Mouse (Mus musculus): ENCODE measurements around the gene Cnot3. TPM values are rescaled to one million over a fixed set of nuclear protein-coding genes. Genes with fewer than 3 reads are reported as not detected.
"Not testable (repeated sequence)": the region's sequence is repeated elsewhere in the genome, so short reads cannot be mapped to it uniquely, and the experiment has no call there.

Gene Cnot3
- polyA plus RNA-seq, 1 experiment from 2014 or later: 30.0 TPM

GRCm38 (mm10) chr7:3703879-3704441 is 58.9 kb downstream of the Cnot3 start, which contains the start of gene Rps9:
Gene Rps9 (plus strand): TSS chr7:3703993.
- peaks cover 16% of the 10 kb centered on the region for H3K4me1 ChIP-seq (ENCODE audit: control insufficient read depth, insufficient read depth, low read depth, low read length)
- H3K27me3 ChIP-seq (replicated peaks; ENCODE audit: control insufficient read depth, insufficient read depth, low read length): no peaks in the 10 kb centered on the region
- peak within 1 kb of the TSS; percentile 89 for H3K4me2 ChIP-seq (ENCODE audit: low read length)
- ATAC-seq: peak; percentile 95
- peak within 1 kb of the TSS; percentile 80 for H3K9ac ChIP-seq (ENCODE audit: low read depth, low read length)
- H3K27ac ChIP-seq (ENCODE audit: low read depth, low read length): peak within 1 kb of the TSS; percentile 86
- H3K4me3 ChIP-seq (ENCODE audit: low read length): peak within 1 kb of the TSS; percentile 79
- H3K36me3 ChIP-seq (ENCODE audit: control insufficient read depth, insufficient read depth, low read length): peaks cover 22% of the 10 kb centered on the region
- no peaks in the 10 kb centered on the region for H3K9me3 ChIP-seq (ENCODE audit: control insufficient read depth, low read length)
- whole genome bisulfite sequencing: 2% methylated on average over 42 of the region's 42 CpGs

- Histone ChIP-seq H3K4me3 (ENCODE audit: low read length) (peak overlapping the region; percentile 79), H3K4me2 (ENCODE audit: low read length) (peak overlapping the region; percentile 89), H3K4me1 (ENCODE audit: control insufficient read depth, insufficient read depth, low read depth, low read length) (peaks cover 16% of the 10 kb centered on the region), H3K9ac (ENCODE audit: low read depth, low read length) (peak overlapping the region; percentile 80), H3K27me3 (replicated peaks; ENCODE audit: control insufficient read depth, insufficient read depth, low read length) (no peaks in the 10 kb centered on the region), H3K9me3 (ENCODE audit: control insufficient read depth, low read length) (no peaks in the 10 kb centered on the region), H3K36me3 (ENCODE audit: control insufficient read depth, insufficient read depth, low read length) (peaks cover 16% of the 10 kb centered on the region), H3K27ac (ENCODE audit: low read depth, low read length) (peak overlapping the region; percentile 86)
- ATAC-seq: peak; percentile 60
- WGBS: under 1% methylated on average over 20 of the region's 20 CpGs
Measured at GRCm38 (mm10) chr7:3704475-3704874, 59.4 kb downstream of the Cnot3 start.

- not testable (repeated sequence) for H3K27ac ChIP-seq (ENCODE audit: low read depth, low read length)
Measured at GRCm38 (mm10) chr7:3705461-3705860, 60.4 kb downstream of the Cnot3 start.

GRCm38 (mm10) chr7:3705911-3706310 is 60.8 kb downstream of the Cnot3 start:
- Histone ChIP-seq H3K4me3 (ENCODE audit: low read length) (peak overlapping the region; percentile 79), H3K27ac (ENCODE audit: low read depth, low read length) (no peak overlapping the region), H3K9ac (ENCODE audit: low read depth, low read length) (peak overlapping the region; percentile 80), H3K36me3 (ENCODE audit: control insufficient read depth, insufficient read depth, low read length) (peaks cover 11% of the 10 kb centered on the region), H3K9me3 (ENCODE audit: control insufficient read depth, low read length) (no peaks in the 10 kb centered on the region), H3K27me3 (replicated peaks; ENCODE audit: control insufficient read depth, insufficient read depth, low read length) (no peaks in the 10 kb centered on the region), H3K4me1 (ENCODE audit: control insufficient read depth, insufficient read depth, low read depth, low read length) (peaks cover 16% of the 10 kb centered on the region), H3K4me2 (ENCODE audit: low read length) (peak overlapping the region; percentile 89)
- 33% methylated on average over 6 of the region's 6 CpGs for WGBS
- ATAC-seq: no peak

More at GRCm38 (mm10) chr7:3705461-3705860, 60.4 kb downstream of the Cnot3 start:
- H3K9me3 ChIP-seq (ENCODE audit: control insufficient read depth, low read length); ATAC-seq; H3K27me3 ChIP-seq (replicated peaks; ENCODE audit: control insufficient read depth, insufficient read depth, low read length): not testable (repeated sequence)
- peak overlapping the region; percentile 79 for H3K4me3 ChIP-seq (ENCODE audit: low read length)
- peaks cover 11% of the 10 kb centered on the region for H3K36me3 ChIP-seq (ENCODE audit: control insufficient read depth, insufficient read depth, low read length)
- 7% methylated on average over 7 of the region's 7 CpGs for WGBS
- peak overlapping the region; percentile 80 for H3K9ac ChIP-seq (ENCODE audit: low read depth, low read length)
- peaks cover 16% of the 10 kb centered on the region for H3K4me1 ChIP-seq (ENCODE audit: control insufficient read depth, insufficient read depth, low read depth, low read length)
- H3K4me2 ChIP-seq (ENCODE audit: low read length): peak overlapping the region; percentile 89

- Histone ChIP-seq H3K4me1 (ENCODE audit: control insufficient read depth, insufficient read depth, low read depth, low read length) (peaks cover 16% of the 10 kb centered on the region), H3K9ac (ENCODE audit: low read depth, low read length) (peak overlapping the region; percentile 80; the same call in 1 of the 2 replicates), H3K4me3 (ENCODE audit: low read length) (no peak overlapping the region; the same call in 1 of the 2 replicates), H3K36me3 (ENCODE audit: control insufficient read depth, insufficient read depth, low read length) (peaks cover 11% of the 10 kb centered on the region), H3K27ac (ENCODE audit: low read depth, low read length) (no peak overlapping the region), H3K27me3 (replicated peaks; ENCODE audit: control insufficient read depth, insufficient read depth, low read length) (no peaks in the 10 kb centered on the region), H3K4me2 (ENCODE audit: low read length) (peak overlapping the region; percentile 89), H3K9me3 (ENCODE audit: control insufficient read depth, low read length) (no peaks in the 10 kb centered on the region)
- WGBS: 57% methylated on average over 11 of the region's 11 CpGs
- ATAC-seq: no peak
Measured at GRCm38 (mm10) chr7:3706343-3706934, 61.4 kb downstream of the Cnot3 start.

GRCm38 (mm10) chr7:3707027-3707426 is 62.0 kb downstream of the Cnot3 start:
- Histone ChIP-seq H3K4me1 (ENCODE audit: control insufficient read depth, insufficient read depth, low read depth, low read length) (peaks cover 16% of the 10 kb centered on the region), H3K4me2 (ENCODE audit: low read length) (no peak overlapping the region), H3K27me3 (replicated peaks; ENCODE audit: control insufficient read depth, insufficient read depth, low read length) (no peaks in the 10 kb centered on the region), H3K9ac (ENCODE audit: low read depth, low read length) (no peak overlapping the region), H3K9me3 (ENCODE audit: control insufficient read depth, low read length) (no peaks in the 10 kb centered on the region), H3K27ac (ENCODE audit: low read depth, low read length) (no peak overlapping the region), H3K4me3 (ENCODE audit: low read length) (no peak overlapping the region), H3K36me3 (ENCODE audit: control insufficient read depth, insufficient read depth, low read length) (peaks cover 11% of the 10 kb centered on the region)
- no peak for ATAC-seq
- WGBS: 64% methylated on average over 4 of the region's 4 CpGs

- Histone ChIP-seq H3K4me3 (ENCODE audit: low read length) (no peak overlapping the region), H3K27me3 (replicated peaks; ENCODE audit: control insufficient read depth, insufficient read depth, low read length) (no peaks in the 10 kb centered on the region), H3K9me3 (ENCODE audit: control insufficient read depth, low read length) (no peaks in the 10 kb centered on the region), H3K4me2 (ENCODE audit: low read length) (no peak overlapping the region), H3K4me1 (ENCODE audit: control insufficient read depth, insufficient read depth, low read depth, low read length) (peaks cover 16% of the 10 kb centered on the region), H3K36me3 (ENCODE audit: control insufficient read depth, insufficient read depth, low read length) (peaks cover 11% of the 10 kb centered on the region), H3K9ac (ENCODE audit: low read depth, low read length) (no peak overlapping the region), H3K27ac (ENCODE audit: low read depth, low read length) (no peak overlapping the region)
- no peak for ATAC-seq
- WGBS: 27% methylated on average over 7 of the region's 7 CpGs
Measured at GRCm38 (mm10) chr7:3707568-3708413, 62.7 kb downstream of the Cnot3 start.

- not testable (repeated sequence) for H3K4me2 ChIP-seq (ENCODE audit: low read length); H3K9me3 ChIP-seq (ENCODE audit: control insufficient read depth, low read length); H3K27me3 ChIP-seq (replicated peaks; ENCODE audit: control insufficient read depth, insufficient read depth, low read length); H3K4me3 ChIP-seq (ENCODE audit: low read length); H3K27ac ChIP-seq (ENCODE audit: low read depth, low read length); H3K9ac ChIP-seq (ENCODE audit: low read depth, low read length); ATAC-seq
- H3K4me1 ChIP-seq (ENCODE audit: control insufficient read depth, insufficient read depth, low read depth, low read length): peaks cover 16% of the 10 kb centered on the region
- H3K36me3 ChIP-seq (ENCODE audit: control insufficient read depth, insufficient read depth, low read length): peaks cover 11% of the 10 kb centered on the region
- WGBS: 39% methylated on average over 5 of the region's 5 CpGs
Measured at GRCm38 (mm10) chr7:3708447-3708980, 63.4 kb downstream of the Cnot3 start.

GRCm38 (mm10) chr7:3709000-3709399 is 63.9 kb downstream of the Cnot3 start:
- Histone ChIP-seq H3K4me1 (ENCODE audit: control insufficient read depth, insufficient read depth, low read depth, low read length) (peaks cover 16% of the 10 kb centered on the region), H3K9ac (ENCODE audit: low read depth, low read length) (no peak overlapping the region), H3K4me3 (ENCODE audit: low read length) (no peak overlapping the region), H3K9me3 (ENCODE audit: control insufficient read depth, low read length) (no peaks in the 10 kb centered on the region), H3K36me3 (ENCODE audit: control insufficient read depth, insufficient read depth, low read length) (peaks cover 11% of the 10 kb centered on the region), H3K27me3 (replicated peaks; ENCODE audit: control insufficient read depth, insufficient read depth, low read length) (no peaks in the 10 kb centered on the region), H3K27ac (ENCODE audit: low read depth, low read length) (no peak overlapping the region), H3K4me2 (ENCODE audit: low read length) (no peak overlapping the region)
- 74% methylated on average over 1 of the region's 1 CpGs for WGBS
- no peak for ATAC-seq

Measured in hindbrain, embryonic 16.5 days (tissue).